Mouse (Mus musculus): ENCODE data around the gene Cfap161. TPM values are rescaled to one million over a fixed set of nuclear protein-coding genes. Genes with fewer than 3 reads are reported as not detected.

The Cfap161 gene
- total RNA-seq, 1 experiment: 0.27 TPM

DNA sequence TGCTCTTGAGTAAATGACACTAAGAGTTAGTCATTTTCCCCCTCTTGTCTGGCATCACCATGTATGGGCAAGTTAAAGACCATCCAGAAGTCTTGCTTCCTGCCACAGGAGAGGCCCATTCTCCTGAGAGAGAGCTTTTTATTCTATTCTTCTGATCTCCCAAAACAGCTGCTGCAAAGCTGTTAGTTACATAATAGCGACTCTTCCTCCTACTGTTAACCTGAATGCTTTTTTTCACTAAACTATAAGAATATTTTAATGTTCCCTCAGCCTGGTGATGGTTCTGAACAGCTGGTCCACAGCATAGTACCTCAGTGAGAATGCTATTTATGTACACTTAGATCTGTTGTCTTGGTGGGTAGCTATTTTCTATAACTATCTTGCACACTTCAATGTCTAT, 21.0 kb upstream of the Cfap161 start:
- no peak overlapping the region for H3K27ac ChIP-seq (ENCODE audit: insufficient read depth, low read depth, low read length, poor library complexity, severe bottlenecking)
- H3K4me1 ChIP-seq (ENCODE audit: control insufficient read depth in 2 of 2, insufficient read depth in 2 of 2, low read length in 2 of 2, poor library complexity in 1 of 2): peaks cover 8 to 22% of the 10 kb centered on the region in 2 experiments
- H3K9ac ChIP-seq (ENCODE audit: insufficient read depth, low read depth, low read length, poor library complexity, severe bottlenecking): no peak overlapping the region
- no peaks in the 10 kb centered on the region for H3K9me3 ChIP-seq (ENCODE audit: control insufficient read depth, insufficient read depth, low read depth, low read length)
- no peak for TF ChIP-seq HCFC1 (IDR thresholded peaks at IDR 0.05; ENCODE audit: borderline replicate concordance, insufficient read depth, low read length)
- no peak for TF ChIP-seq ZNF384 (IDR thresholded peaks at IDR 0.05; ENCODE audit: low read depth, low read length)
- no peak for TF ChIP-seq MAFK (IDR thresholded peaks at IDR 0.05; ENCODE audit: insufficient read depth, low read depth, low read length)
- no peak for TF ChIP-seq ZC3H11A (IDR thresholded peaks at IDR 0.05; ENCODE audit: borderline replicate concordance, low read depth, low read length)
- no peak for TF ChIP-seq CHD2 (IDR thresholded peaks at IDR 0.05; ENCODE audit: low read depth, low read length)
- no peak overlapping the region for H3K4me3 ChIP-seq (ENCODE audit: insufficient read depth in 1 of 2, low read depth in 1 of 2, low read length in 2 of 2, poor library complexity in 1 of 2, severe bottlenecking in 1 of 2)
- H3K36me3 ChIP-seq (ENCODE audit: control insufficient read depth, insufficient read depth, low read length, poor library complexity, severe bottlenecking): no peaks in the 10 kb centered on the region
- in situ Hi-C loops (cut with MboI; ENCODE audit: low sequenced_read_pairs in 2 of 2, unreplicated experiment in 2 of 2): no loop called here
- DNase-seq (ENCODE audit: low read depth, low spot score): no peak

DNA sequence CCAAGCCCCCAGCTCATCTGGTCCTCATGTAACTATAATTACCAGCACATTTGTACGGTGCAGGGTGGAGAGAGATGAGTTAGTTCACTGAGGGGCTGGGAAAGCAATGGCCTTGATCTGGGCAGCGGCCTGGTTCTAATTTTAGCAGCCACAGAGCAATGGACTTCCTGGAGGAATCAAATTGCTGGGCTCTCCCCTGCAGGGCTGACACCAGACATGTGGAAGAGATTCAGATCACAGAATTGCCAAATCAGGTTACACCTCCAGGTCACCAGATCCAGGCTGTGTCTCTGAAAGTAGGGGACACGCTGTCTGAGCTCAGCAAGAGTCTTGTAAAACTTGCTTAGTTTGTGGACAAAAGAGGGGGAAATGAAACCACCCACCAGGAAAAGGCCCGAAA, 19.3 kb upstream of the Cfap161 start:
- no peak for TF ChIP-seq HCFC1 (IDR thresholded peaks at IDR 0.05; ENCODE audit: borderline replicate concordance, insufficient read depth, low read length)
- in situ Hi-C loops (cut with MboI; ENCODE audit: low sequenced_read_pairs in 2 of 2, unreplicated experiment in 2 of 2): no loop called here
- Histone ChIP-seq H3K36me3 (ENCODE audit: control insufficient read depth, insufficient read depth, low read length, poor library complexity, severe bottlenecking) (no peaks in the 10 kb centered on the region), H3K9ac (ENCODE audit: insufficient read depth, low read depth, low read length, poor library complexity, severe bottlenecking) (no peak overlapping the region), H3K9me3 (ENCODE audit: control insufficient read depth, insufficient read depth, low read depth, low read length) (no peaks in the 10 kb centered on the region), H3K27ac (ENCODE audit: insufficient read depth, low read depth, low read length, poor library complexity, severe bottlenecking) (no peak overlapping the region), H3K4me1 (ENCODE audit: control insufficient read depth in 2 of 2, insufficient read depth in 2 of 2, low read length in 2 of 2, poor library complexity in 1 of 2) (peaks cover 12 to 29% of the 10 kb centered on the region in 2 experiments), H3K4me3 (ENCODE audit: insufficient read depth in 1 of 2, low read depth in 1 of 2, low read length in 2 of 2, poor library complexity in 1 of 2, severe bottlenecking in 1 of 2) (no peak overlapping the region)
- no peak for DNase-seq (ENCODE audit: low read depth, low spot score)

DNA sequence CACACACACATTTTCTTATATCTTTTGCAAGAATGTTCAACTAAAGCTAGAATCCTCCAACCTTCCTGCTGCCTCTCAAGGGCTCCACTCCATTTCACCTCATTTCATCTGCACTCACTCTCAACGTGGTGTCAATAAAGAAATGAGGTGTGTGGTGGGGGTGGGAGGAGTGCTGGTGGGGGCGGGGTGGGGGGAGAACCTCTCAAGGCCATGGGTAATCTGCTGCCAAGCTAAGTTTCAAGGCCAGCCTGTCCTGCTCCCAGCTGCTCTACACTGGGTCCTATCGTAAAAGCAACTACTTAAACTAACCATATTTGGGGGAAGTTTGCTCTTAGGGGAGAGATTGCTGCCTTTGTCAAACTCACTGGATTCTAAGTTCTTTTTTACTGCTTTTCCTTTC, 18.8 kb upstream of the Cfap161 start:
- H3K4me3 ChIP-seq (ENCODE audit: insufficient read depth in 1 of 2, low read depth in 1 of 2, low read length in 2 of 2, poor library complexity in 1 of 2, severe bottlenecking in 1 of 2): no peak overlapping the region
- H3K27ac ChIP-seq (ENCODE audit: insufficient read depth, low read depth, low read length, poor library complexity, severe bottlenecking): no peak overlapping the region
- H3K9me3 ChIP-seq (ENCODE audit: control insufficient read depth, insufficient read depth, low read depth, low read length): no peaks in the 10 kb centered on the region
- H3K36me3 ChIP-seq (ENCODE audit: control insufficient read depth, insufficient read depth, low read length, poor library complexity, severe bottlenecking): no peaks in the 10 kb centered on the region
- in situ Hi-C loops (cut with MboI; ENCODE audit: low sequenced_read_pairs in 2 of 2, unreplicated experiment in 2 of 2): no loop called here
- peaks cover 12 to 32% of the 10 kb centered on the region in 2 experiments for H3K4me1 ChIP-seq (ENCODE audit: control insufficient read depth in 2 of 2, insufficient read depth in 2 of 2, low read length in 2 of 2, poor library complexity in 1 of 2)
- no peak for TF ChIP-seq HCFC1 (IDR thresholded peaks at IDR 0.05; ENCODE audit: borderline replicate concordance, insufficient read depth, low read length)
- no peak for TF ChIP-seq ZC3H11A (IDR thresholded peaks at IDR 0.05; ENCODE audit: borderline replicate concordance, low read depth, low read length)
- TF ChIP-seq CHD2 (IDR thresholded peaks at IDR 0.05; ENCODE audit: low read depth, low read length): no peak
- DNase-seq (ENCODE audit: low read depth, low spot score): no peak
- no peak overlapping the region for H3K9ac ChIP-seq (ENCODE audit: insufficient read depth, low read depth, low read length, poor library complexity, severe bottlenecking)

DNA sequence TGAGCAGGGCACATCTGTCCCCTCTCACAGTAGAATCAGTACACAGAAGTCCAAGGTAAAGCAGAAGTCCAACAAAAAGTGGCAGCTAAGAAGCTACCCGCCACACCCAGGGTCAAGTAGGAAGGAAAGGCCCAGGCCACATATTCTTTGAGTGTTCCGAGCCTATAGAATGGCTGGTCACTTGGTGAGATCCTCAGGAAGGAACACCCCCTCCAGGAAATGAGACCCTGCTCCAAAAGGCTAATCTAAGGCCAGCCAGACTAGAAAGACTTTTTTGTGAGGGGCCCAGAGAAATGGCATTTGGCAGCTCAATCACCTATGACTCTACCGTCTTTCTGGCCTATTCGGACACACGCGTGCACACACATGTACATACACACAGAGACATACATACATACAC, 18.3 kb upstream of the Cfap161 start:
- TF ChIP-seq HCFC1 (IDR thresholded peaks at IDR 0.05; ENCODE audit: borderline replicate concordance, insufficient read depth, low read length): no peak
- no peak for TF ChIP-seq ZC3H11A (IDR thresholded peaks at IDR 0.05; ENCODE audit: borderline replicate concordance, low read depth, low read length)
- TF ChIP-seq ZNF384 (IDR thresholded peaks at IDR 0.05; ENCODE audit: low read depth, low read length): no peak
- H3K4me1 ChIP-seq (ENCODE audit: control insufficient read depth in 2 of 2, insufficient read depth in 2 of 2, low read length in 2 of 2, poor library complexity in 1 of 2): peaks cover 12 to 32% of the 10 kb centered on the region in 2 experiments
- no peak for DNase-seq (ENCODE audit: low read depth, low spot score)
- no peaks in the 10 kb centered on the region for H3K36me3 ChIP-seq (ENCODE audit: control insufficient read depth, insufficient read depth, low read length, poor library complexity, severe bottlenecking)
- no peak overlapping the region for H3K27ac ChIP-seq (ENCODE audit: insufficient read depth, low read depth, low read length, poor library complexity, severe bottlenecking)
- no peak overlapping the region for H3K9ac ChIP-seq (ENCODE audit: insufficient read depth, low read depth, low read length, poor library complexity, severe bottlenecking)
- in situ Hi-C loops (cut with MboI; ENCODE audit: low sequenced_read_pairs in 2 of 2, unreplicated experiment in 2 of 2): no loop called here
- no peak overlapping the region for H3K4me3 ChIP-seq (ENCODE audit: insufficient read depth in 1 of 2, low read depth in 1 of 2, low read length in 2 of 2, poor library complexity in 1 of 2, severe bottlenecking in 1 of 2)
- H3K9me3 ChIP-seq (ENCODE audit: control insufficient read depth, insufficient read depth, low read depth, low read length): no peaks in the 10 kb centered on the region

DNA sequence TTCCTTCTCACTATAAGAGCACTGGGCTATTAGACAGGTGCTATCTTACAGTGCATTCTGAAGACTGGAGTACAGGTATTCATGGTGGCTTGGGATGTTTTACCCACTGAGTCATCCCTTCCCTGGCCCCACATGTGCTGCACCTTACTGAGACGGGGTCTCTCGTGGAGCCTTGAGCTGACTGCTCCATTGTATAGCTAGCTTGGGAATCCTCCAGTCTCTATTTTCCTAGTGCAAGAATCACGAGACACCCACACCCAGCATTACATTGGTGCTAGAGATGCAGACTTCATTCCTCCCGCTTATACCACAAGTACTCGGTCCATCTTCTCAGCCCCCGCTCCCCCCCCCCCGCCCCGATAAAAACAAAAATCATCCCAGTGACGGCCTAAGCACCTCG, 17.9 kb upstream of the Cfap161 start:
- in situ Hi-C loops (cut with MboI; ENCODE audit: low sequenced_read_pairs in 2 of 2, unreplicated experiment in 2 of 2): no loop called here
- Histone ChIP-seq H3K4me3 (ENCODE audit: insufficient read depth in 1 of 2, low read depth in 1 of 2, low read length in 2 of 2, poor library complexity in 1 of 2, severe bottlenecking in 1 of 2) (no peak overlapping the region), H3K36me3 (ENCODE audit: control insufficient read depth, insufficient read depth, low read length, poor library complexity, severe bottlenecking) (no peaks in the 10 kb centered on the region), H3K4me1 (ENCODE audit: control insufficient read depth in 2 of 2, insufficient read depth in 2 of 2, low read length in 2 of 2, poor library complexity in 1 of 2) (peaks cover 12 to 32% of the 10 kb centered on the region in 2 experiments), H3K27ac (ENCODE audit: insufficient read depth, low read depth, low read length, poor library complexity, severe bottlenecking) (no peak overlapping the region), H3K9me3 (ENCODE audit: control insufficient read depth, insufficient read depth, low read depth, low read length) (no peaks in the 10 kb centered on the region), H3K9ac (ENCODE audit: insufficient read depth, low read depth, low read length, poor library complexity, severe bottlenecking) (no peak overlapping the region)
- TF ChIP-seq HCFC1 (IDR thresholded peaks at IDR 0.05; ENCODE audit: borderline replicate concordance, insufficient read depth, low read length) (no peak), ZC3H11A (IDR thresholded peaks at IDR 0.05; ENCODE audit: borderline replicate concordance, low read depth, low read length) (no peak), CHD2 (IDR thresholded peaks at IDR 0.05; ENCODE audit: low read depth, low read length) (no peak), MAFK (IDR thresholded peaks at IDR 0.05; ENCODE audit: insufficient read depth, low read depth, low read length) (no peak)
- DNase-seq (ENCODE audit: low read depth, low spot score): no peak
